Mouse (Mus musculus) heart, embryonic 13.5 days (tissue): ENCODE measurements around the gene Rad51b. TPM values are rescaled to one million over a fixed set of nuclear protein-coding genes. Genes with fewer than 3 reads are reported as not detected.

ENCODE experiments used
- ATAC-seq: fragments of 200-750 bp; cut with Nextera tagmentation; 2 replicates; pipeline ENCODE4 v1.8.0; 2017; ENCODE audit warnings: moderate TSS enrichment; ENCODE audit not compliant: insufficient number of reproducible peaks, low FRiP score, low TSS enrichment; ENCODE audit errors: extremely low read depth
- H3K27ac ChIP-seq: fragments of 300-500 bp; sonication (generic); replicated peaks from 2 replicates; pipeline ENCODE4 v1.5.1; 2015; ENCODE audit warnings: moderate library complexity, mild to moderate bottlenecking, inconsistent platforms
- H3K27me3 ChIP-seq: fragments of 300-500 bp; sonication (generic); replicated peaks from 2 replicates; pipeline ENCODE4 v1.6.1; 2015; ENCODE audit warnings: mild to moderate bottlenecking, inconsistent platforms
- H3K36me3 ChIP-seq: fragments of 300-500 bp; sonication (generic); 2 replicates; pipeline ENCODE4 v1.6.1; 2015; ENCODE audit warnings: mild to moderate bottlenecking, inconsistent platforms
- H3K4me1 ChIP-seq: fragments of 300-500 bp; sonication (generic); 2 replicates; pipeline ENCODE4 v1.6.1; 2015; ENCODE audit warnings: inconsistent platforms
- H3K4me2 ChIP-seq: fragments of 300-500 bp; sonication (generic); 2 replicates; pipeline ENCODE4 v1.6.1; 2015; ENCODE audit warnings: inconsistent platforms, mild to moderate bottlenecking, moderate library complexity
- H3K4me3 ChIP-seq: fragments of 300-500 bp; sonication (generic); 2 replicates; pipeline ENCODE4 v1.5.1; 2015; ENCODE audit warnings: moderate library complexity, mild to moderate bottlenecking, inconsistent platforms
- H3K9ac ChIP-seq: fragments of 300-500 bp; sonication (generic); 2 replicates; pipeline ENCODE4 v1.6.1; 2015; ENCODE audit warnings: inconsistent platforms, mild to moderate bottlenecking, moderate library complexity
- H3K9me3 ChIP-seq: fragments of 300-500 bp; sonication (generic); 2 replicates; pipeline ENCODE4 v1.6.1; 2016; ENCODE audit warnings: inconsistent platforms
- WGBS: fragments of 180-500 bp; shearing (Covaris S2); methylation state at CpG from one replicate; pipeline ENCODE4 v1.1.7; 2015; ENCODE audit warnings: mixed read lengths; 5-methylcytosine and 5-hydroxymethylcytosine counted together
- polyA plus RNA-seq: library from polyadenylated mRNA; unstranded; fragments of >200 nt; fragmentation: Nextera tagmentation; extraction: Ambion mirVana; gene quantifications from 2 replicates; pipeline ENCODE4 v1.2.1, GENCODE M21; 2015

Rad51b gene
- polyA plus RNA-seq, 1 experiment from 2014 or later: 4.8 TPM

GRCm38 (mm10) chr12:79597351-79597750, 300.3 kb downstream of the Rad51b start:
- ATAC-seq: no peak
- no peaks in the 10 kb centered on the region for H3K9me3 ChIP-seq
- no peak overlapping the region for H3K27ac ChIP-seq
- peaks cover 40% of the 10 kb centered on the region for H3K4me1 ChIP-seq
- H3K4me2 ChIP-seq: no peak overlapping the region
- H3K4me3 ChIP-seq: no peak overlapping the region
- no peak overlapping the region for H3K9ac ChIP-seq
- 90% methylated on average over 2 of the region's 2 CpGs for WGBS
- no peaks in the 10 kb centered on the region for H3K27me3 ChIP-seq
- peaks cover 2% of the 10 kb centered on the region; the same call in 1 of the 2 replicates for H3K36me3 ChIP-seq

GRCm38 (mm10) chr12:79597786-79598185, 300.7 kb downstream of the Rad51b start:
- no peak overlapping the region for H3K9ac ChIP-seq
- no peaks in the 10 kb centered on the region for H3K27me3 ChIP-seq
- H3K9me3 ChIP-seq: no peaks in the 10 kb centered on the region
- H3K36me3 ChIP-seq: peaks cover 2% of the 10 kb centered on the region; the same call in 1 of the 2 replicates
- peak overlapping the region; percentile 86 for H3K27ac ChIP-seq
- H3K4me2 ChIP-seq: 0 out of 2 replicates have a peak overlapping the region, but pooled peaks have one; percentile 42
- no peak for ATAC-seq
- peaks cover 37% of the 10 kb centered on the region for H3K4me1 ChIP-seq
- no peak overlapping the region for H3K4me3 ChIP-seq
- WGBS: 87% methylated on average over 2 of the region's 2 CpGs

- Histone ChIP-seq H3K4me2 (peak overlapping the region; percentile 42; the same call in 1 of the 2 replicates), H3K4me3 (no peak overlapping the region), H3K9me3 (no peaks in the 10 kb centered on the region), H3K27ac (peak overlapping the region; percentile 86), H3K27me3 (no peaks in the 10 kb centered on the region), H3K36me3 (peaks cover 2% of the 10 kb centered on the region; the same call in 1 of the 2 replicates), H3K9ac (no peak overlapping the region), H3K4me1 (peaks cover 37% of the 10 kb centered on the region)
- no peak for ATAC-seq
- WGBS: 25% methylated on average over 4 of the region's 4 CpGs
Observed at GRCm38 (mm10) chr12:79598496-79598895, 301.4 kb downstream of the Rad51b start.

GRCm38 (mm10) chr12:79598901-79599300, 301.8 kb downstream of the Rad51b start:
- WGBS: 57% methylated on average over 2 of the region's 2 CpGs
- Histone ChIP-seq H3K9me3 (no peaks in the 10 kb centered on the region), H3K4me2 (no peak overlapping the region), H3K9ac (no peak overlapping the region), H3K4me1 (peaks cover 37% of the 10 kb centered on the region), H3K27ac (peak overlapping the region; percentile 86), H3K4me3 (no peak overlapping the region), H3K27me3 (no peaks in the 10 kb centered on the region), H3K36me3 (peaks cover 2% of the 10 kb centered on the region; the same call in 1 of the 2 replicates)
- no peak for ATAC-seq

GRCm38 (mm10) chr12:79600149-79600769, 303.2 kb downstream of the Rad51b start:
- peak overlapping the region; percentile 86 for H3K27ac ChIP-seq
- H3K27me3 ChIP-seq: no peaks in the 10 kb centered on the region
- WGBS: 65% methylated on average over 11 of the region's 11 CpGs
- H3K9ac ChIP-seq: no peak overlapping the region
- H3K36me3 ChIP-seq: peaks cover under 1% of the 10 kb centered on the region; the same call in 1 of the 2 replicates
- ATAC-seq: no peak
- H3K4me2 ChIP-seq: no peak overlapping the region
- H3K4me3 ChIP-seq: no peak overlapping the region
- no peaks in the 10 kb centered on the region for H3K9me3 ChIP-seq
- peaks cover 37% of the 10 kb centered on the region for H3K4me1 ChIP-seq

- H3K9me3 ChIP-seq: no peaks in the 10 kb centered on the region
- no peak overlapping the region for H3K9ac ChIP-seq
- no peaks in the 10 kb centered on the region for H3K27me3 ChIP-seq
- no peak overlapping the region for H3K4me2 ChIP-seq
- no peaks in the 10 kb centered on the region for H3K36me3 ChIP-seq
- H3K4me1 ChIP-seq: peaks cover 28% of the 10 kb centered on the region
- no peak for ATAC-seq
- H3K27ac ChIP-seq: no peak overlapping the region
- no peak overlapping the region for H3K4me3 ChIP-seq
- WGBS: 79% methylated on average over 3 of the region's 3 CpGs
Observed at GRCm38 (mm10) chr12:79602641-79603040, 305.6 kb downstream of the Rad51b start.

GRCm38 (mm10) chr12:79604850-79605249, 307.8 kb downstream of the Rad51b start:
- WGBS: 77% methylated on average over 2 of the region's 2 CpGs
- ATAC-seq: no peak

GRCm38 (mm10) chr12:79606197-79606631, 309.1 kb downstream of the Rad51b start:
- no peaks in the 10 kb centered on the region for H3K9me3 ChIP-seq
- peaks cover 16% of the 10 kb centered on the region for H3K4me1 ChIP-seq
- no peak overlapping the region for H3K4me3 ChIP-seq
- no peak overlapping the region for H3K9ac ChIP-seq
- no peaks in the 10 kb centered on the region for H3K36me3 ChIP-seq
- H3K27me3 ChIP-seq: no peaks in the 10 kb centered on the region
- ATAC-seq: no peak
- H3K4me2 ChIP-seq: no peak overlapping the region
- H3K27ac ChIP-seq: no peak overlapping the region
- 73% methylated on average over 11 of the region's 11 CpGs for WGBS

More at GRCm38 (mm10) chr12:79604850-79605249, 307.8 kb downstream of the Rad51b start:
- no peak overlapping the region for H3K27ac ChIP-seq
- H3K4me1 ChIP-seq: peaks cover 10% of the 10 kb centered on the region
- no peak overlapping the region for H3K4me2 ChIP-seq
- no peaks in the 10 kb centered on the region for H3K9me3 ChIP-seq
- H3K4me3 ChIP-seq: no peak overlapping the region
- H3K9ac ChIP-seq: no peak overlapping the region
- H3K27me3 ChIP-seq: no peaks in the 10 kb centered on the region
- no peaks in the 10 kb centered on the region for H3K36me3 ChIP-seq

GRCm38 (mm10) chr12:79609399-79610010, 312.4 kb downstream of the Rad51b start:
- no peak for ATAC-seq
- Histone ChIP-seq H3K4me2 (no peak overlapping the region), H3K9me3 (no peaks in the 10 kb centered on the region), H3K4me3 (no peak overlapping the region), H3K4me1 (peaks cover 47% of the 10 kb centered on the region), H3K9ac (no peak overlapping the region), H3K36me3 (no peaks in the 10 kb centered on the region), H3K27ac (no peak overlapping the region), H3K27me3 (no peaks in the 10 kb centered on the region)
- 81% methylated on average over 8 of the region's 8 CpGs for WGBS

GRCm38 (mm10) chr12:79610511-79611103, 313.5 kb downstream of the Rad51b start:
- Histone ChIP-seq H3K4me1 (peaks cover 54% of the 10 kb centered on the region), H3K9me3 (no peaks in the 10 kb centered on the region), H3K36me3 (no peaks in the 10 kb centered on the region), H3K27ac (peak overlapping the region; percentile 69), H3K4me3 (no peak overlapping the region), H3K4me2 (no peak overlapping the region), H3K9ac (peak overlapping the region; percentile 50), H3K27me3 (no peaks in the 10 kb centered on the region)
- 53% methylated on average over 6 of the region's 6 CpGs for WGBS
- ATAC-seq: no peak

- H3K4me3 ChIP-seq: no peak overlapping the region
- H3K36me3 ChIP-seq: no peaks in the 10 kb centered on the region
- no peak overlapping the region for H3K4me2 ChIP-seq
- peak overlapping the region; percentile 69 for H3K27ac ChIP-seq
- 60% methylated on average over 2 of the region's 2 CpGs for WGBS
- H3K4me1 ChIP-seq: peaks cover 58% of the 10 kb centered on the region
- no peak for ATAC-seq
- H3K9me3 ChIP-seq: no peaks in the 10 kb centered on the region
- peak overlapping the region; percentile 52; the same call in 1 of the 2 replicates for H3K9ac ChIP-seq
- no peaks in the 10 kb centered on the region for H3K27me3 ChIP-seq
Observed at GRCm38 (mm10) chr12:79611665-79612064, 314.6 kb downstream of the Rad51b start.
